In the genomic region with DNA sequence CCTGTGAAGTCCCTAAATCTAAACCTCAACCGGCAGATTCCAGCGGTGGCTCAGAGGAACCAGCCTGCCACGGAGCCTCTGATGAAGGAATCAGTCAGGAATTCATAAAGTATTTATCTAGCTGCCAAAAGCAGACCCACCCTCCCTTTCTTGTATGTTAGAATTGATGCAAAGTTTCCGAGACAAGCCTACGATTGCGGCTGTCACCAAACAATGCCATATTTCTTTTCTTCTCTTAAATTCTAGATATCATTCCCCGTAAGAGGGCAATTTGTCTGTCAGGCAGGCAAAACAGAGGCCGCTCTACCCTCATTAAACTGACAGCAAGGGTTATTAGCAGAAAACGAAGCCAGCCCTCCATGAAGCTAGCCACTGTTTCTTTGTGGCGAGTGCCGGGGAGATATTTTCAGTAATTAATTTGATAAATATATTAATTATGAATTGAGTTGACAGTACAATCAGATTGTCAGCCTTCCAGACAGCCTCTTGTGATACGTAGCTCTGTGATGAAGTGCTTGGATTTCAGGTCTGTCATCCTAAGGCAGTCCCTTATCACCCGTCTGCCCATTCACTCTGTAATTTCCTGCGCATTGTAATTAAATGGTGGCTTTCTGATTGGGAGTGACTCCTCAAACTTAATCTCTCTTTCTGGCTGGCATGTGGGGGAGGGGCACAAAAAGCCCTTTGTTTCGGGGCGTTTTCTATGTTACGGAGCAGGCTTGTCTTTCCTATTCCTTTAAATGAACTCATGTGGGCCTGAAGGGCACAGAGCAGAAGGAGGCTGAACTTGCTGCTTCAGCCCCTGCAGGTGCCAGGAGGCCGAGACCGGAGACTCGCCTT, we compare ENCODE assay signal across 14 mouse cellular contexts.
DNase-seq lines count a peak whose midpoint lies in the region; ATAC-seq and TF ChIP-seq lines count a peak whose summit lies in the region.
"Had no signal": no experiment of that assay in that cellular context is flagged by ENCODE, and none has a peak within 500 bp of the region (broad histone marks: within the 10 kb centered on the region; RNA-seq: fewer than 3 reads in every experiment).

No protein-coding gene starts in this region.

- intact Hi-C loops in left cerebral cortex, adult 2 months (cut with DNase I): no loop called here

- H3K9me3 ChIP-seq in lung, embryonic 14.5 days (ENCODE audit: low read depth, low read length): no peaks in the 10 kb centered on the region
- H3K9me3 ChIP-seq in midbrain, embryonic 13.5 days: no peaks in the 10 kb centered on the region
- H3K9me3 ChIP-seq: limb, embryonic 15.5 days had no signal

- H3K36me3 ChIP-seq in lung, embryonic 14.5 days (ENCODE audit: insufficient read depth): no peaks in the 10 kb centered on the region
- H3K36me3 ChIP-seq in midbrain, embryonic 13.5 days: no peaks in the 10 kb centered on the region
- H3K36me3 ChIP-seq: limb, embryonic 15.5 days had no signal

- H3K27ac ChIP-seq in lung, embryonic 14.5 days (ENCODE audit: low read depth): no peak overlapping the region
- H3K27ac ChIP-seq in midbrain, embryonic 13.5 days: peak overlapping the region; percentile 73
- H3K27ac ChIP-seq in left cerebral cortex, adult 2 months: no peak overlapping the region
- H3K27ac ChIP-seq: layer of hippocampus, adult 2 months; limb, embryonic 15.5 days had no signal

- no peak overlapping the region for H3K9ac ChIP-seq in lung, embryonic 14.5 days
- H3K9ac ChIP-seq in midbrain, embryonic 13.5 days (replicated peaks): peak overlapping the region; percentile 1; the same call in 1 of the 2 replicates
- H3K9ac ChIP-seq: limb, embryonic 15.5 days had no signal

- 29% methylated on average over 20 of the region's 20 CpGs for WGBS in lung, embryonic 14.5 days
- 36% methylated on average over 20 of the region's 20 CpGs for WGBS in midbrain, embryonic 13.5 days

- no peak for TF ChIP-seq CTCF in lung, embryonic 14.5 days (IDR thresholded peaks at IDR 0.05; ENCODE audit: low read depth)
- no peak for TF ChIP-seq CTCF in left cerebral cortex, adult 2 months (IDR thresholded peaks at IDR 0.05)

- DNase-seq in lung, embryonic 14.5 days: peak; percentile 36
- no peak for DNase-seq in lung, postnatal 14 days
- DNase-seq in forelimb bud, embryonic 11.5 days (ENCODE audit: low read depth, low spot score): peak; percentile 25
- DNase-seq in spleen, adult 12 weeks (ENCODE audit: low spot score): no peak
- no peak for DNase-seq in thymus, postnatal 14 days
- no peak for DNase-seq in left cerebral cortex, adult 2 months (ENCODE audit: extremely low spot score in 1 of 2, low spot score in 2 of 2)
- DNase-seq: cerebellum, adult 9-11 months; heart, adult 11 months; lung, postnatal 36 days had no signal

- H3K4me1 ChIP-seq in lung, embryonic 14.5 days (ENCODE audit: insufficient read depth): no peaks in the 10 kb centered on the region
- H3K4me1 ChIP-seq in midbrain, embryonic 13.5 days (replicated peaks): peaks cover 33% of the 10 kb centered on the region

- H3K27me3 ChIP-seq in lung, embryonic 14.5 days (ENCODE audit: insufficient read depth, low read length): no peaks in the 10 kb centered on the region
- peaks cover 44% of the 10 kb centered on the region for H3K27me3 ChIP-seq in midbrain, embryonic 13.5 days
- H3K27me3 ChIP-seq: Patski had no signal

- no peak for ATAC-seq in lung, embryonic 14.5 days (ENCODE audit: insufficient read depth)
- 0 out of 2 replicates have a peak, but pooled peaks have one; percentile 48 for ATAC-seq in midbrain, embryonic 13.5 days
- ATAC-seq in erythroblast, adult 5-6 weeks (replicated peaks; ENCODE audit: low FRiP score, poor library complexity, severe bottlenecking): no peak
- ATAC-seq: Patski had no signal

- no peak overlapping the region for H3K4me2 ChIP-seq in lung, embryonic 14.5 days
- peak overlapping the region; percentile 11; the same call in 1 of the 2 replicates for H3K4me2 ChIP-seq in midbrain, embryonic 13.5 days (replicated peaks)
- H3K4me2 ChIP-seq: limb, embryonic 15.5 days had no signal

- no peak overlapping the region for H3K4me3 ChIP-seq in lung, embryonic 14.5 days (ENCODE audit: low read depth, low read length)
- H3K4me3 ChIP-seq in midbrain, embryonic 13.5 days (replicated peaks): no peak overlapping the region
- no peak overlapping the region for H3K4me3 ChIP-seq in left cerebral cortex, adult 2 months
- H3K4me3 ChIP-seq: layer of hippocampus, adult 2 months; limb, embryonic 15.5 days had no signal

Comparison
In these comparisons a context has a peak if more than half of its experiments do, and no peak if none do; other contexts are left out.
1. DNase-seq: peak in lung, embryonic 14.5 days (single experiment) and forelimb bud, embryonic 11.5 days (single experiment); none in lung, postnatal 14 days (single experiment), spleen, adult 12 weeks (single experiment), thymus, postnatal 14 days (single experiment) and left cerebral cortex, adult 2 months (0 of 2).